Mouse (Mus musculus) heart, postnatal 0 days (tissue): ENCODE results near the gene Fbxo3. TPM values are rescaled to one million over a fixed set of nuclear protein-coding genes. Genes with fewer than 3 reads are reported as not detected.

Source experiments
- polyA plus RNA-seq: library from polyadenylated mRNA; unstranded; fragments of >200 nt; fragmentation: Nextera tagmentation; extraction: Ambion mirVana; gene quantifications from 2 replicates; pipeline ENCODE4 v1.2.1, GENCODE M21; 2015
- total RNA-seq: library from RNA; depleted of rRNA; stranded (reverse); fragments of >200 nt; gene quantifications from 2 replicates; pipeline ENCODE4 v1.2.3, GENCODE M21; 2014; ENCODE audit warnings: low replicate concordance; rRNA removed

Gene Fbxo3
- total and polyA plus RNA-seq, 2 experiments from 2014 or later, result 43.1 to 48.8 TPM

Other genes starting within 250 kb of the Fbxo3 start
- 143 and 221 TPM in 2 replicates for gene Caprin1, start 230.1 kb upstream of the Fbxo3 start, total RNA-seq
- gene Caprin1, start 230.1 kb upstream of the Fbxo3 start, polyA plus RNA-seq, result 106 and 114 TPM in 2 replicates
- 5.7 and 11.9 TPM in 2 replicates for gene Lmo2, start 69.7 kb upstream of the Fbxo3 start, total RNA-seq
- 12.3 and 13.4 TPM in 2 replicates for gene Lmo2, start 69.7 kb upstream of the Fbxo3 start, polyA plus RNA-seq
- gene 4931422A03Rik, start 640 bp downstream of the Fbxo3 start, total RNA-seq, result not detected in 2 replicates
- 0.93 and 1.1 TPM in 2 replicates for gene 4931422A03Rik, start 640 bp downstream of the Fbxo3 start, polyA plus RNA-seq
- not detected in 2 replicates for gene Gm10912, start 38.1 kb downstream of the Fbxo3 start, total RNA-seq
- 0.07 TPM in 1 of 2 replicates, not detected in the other for gene Gm10912, start 38.1 kb downstream of the Fbxo3 start, polyA plus RNA-seq
- not detected in 2 replicates for gene Gm10799, start 40.8 kb downstream of the Fbxo3 start, total RNA-seq
- not detected in 2 replicates for gene Gm10799, start 40.8 kb downstream of the Fbxo3 start, polyA plus RNA-seq
- gene Cd59b, start 42.1 kb downstream of the Fbxo3 start, total RNA-seq, result 1.1 and 4.2 TPM in 2 replicates
- gene Cd59b, start 42.1 kb downstream of the Fbxo3 start, polyA plus RNA-seq, result 1.6 and 2.8 TPM in 2 replicates
- gene Cd59a, start 68.1 kb downstream of the Fbxo3 start, total RNA-seq, result 28.3 and 40.6 TPM in 2 replicates
- 90.7 and 96.5 TPM in 2 replicates for gene Cd59a, start 68.1 kb downstream of the Fbxo3 start, polyA plus RNA-seq
- not detected in 2 replicates for gene A930018P22Rik, start 95.0 kb downstream of the Fbxo3 start, total RNA-seq
- 0.42 and 0.58 TPM in 2 replicates for gene A930018P22Rik, start 95.0 kb downstream of the Fbxo3 start, polyA plus RNA-seq